Mouse (Mus musculus) ES-E14 (cell line): ENCODE measurements around the gene Ptp4a2. TPM values are rescaled to one million over a fixed set of nuclear protein-coding genes. Genes with fewer than 3 reads are reported as not detected.
A peak's percentile ranks its signal among the peaks of the same experiment; 100 is the strongest.
"Not testable (repeated sequence)": the region's sequence is repeated elsewhere in the genome, so short reads cannot be mapped to it uniquely, and the experiment has no call there.

Experiments
- DNase-seq: peaks from one replicate; pipeline ENCODE4 v3.0.0-alpha.2; 2013; ENCODE audit warnings: low read depth, low spot score
- H3K27ac ChIP-seq: 2 replicates; pipeline ENCODE4 v1.5.1; 2012; ENCODE audit warnings: low read depth, mild to moderate bottlenecking, low read length, moderate library complexity, mixed read lengths; ENCODE audit not compliant: poor library complexity, insufficient read depth, severe bottlenecking
- H3K36me3 ChIP-seq: 2 replicates; pipeline ENCODE4 v1.6.1; 2012; ENCODE audit warnings: mild to moderate bottlenecking, low read length, moderate library complexity, mixed read lengths; ENCODE audit not compliant: control insufficient read depth, poor library complexity, insufficient read depth, severe bottlenecking
- H3K4me1 ChIP-seq, 2 experiments: fragments of 150-350 bp in 1 of 2; sonication (generic) in 1 of 2; 2 replicates each; pipeline ENCODE4 v1.6.1; 2012; ENCODE audit warnings: low read length in 2 of 2, mild to moderate bottlenecking in 1 of 2, mixed read lengths in 1 of 2; ENCODE audit not compliant: control insufficient read depth in 2 of 2, insufficient read depth in 2 of 2, poor library complexity in 1 of 2
- H3K4me3 ChIP-seq, 2 experiments: fragments of 150-350 bp in 1 of 2; sonication (generic) in 1 of 2; 2 replicates each; pipeline ENCODE4 v1.5.1; 2012; ENCODE audit warnings: low read length in 2 of 2, low read depth in 1 of 2, mild to moderate bottlenecking in 1 of 2, mixed read lengths in 1 of 2; ENCODE audit not compliant: insufficient read depth in 1 of 2, poor library complexity in 1 of 2, severe bottlenecking in 1 of 2
- H3K9ac ChIP-seq: 2 replicates; pipeline ENCODE4 v1.6.1; 2012; ENCODE audit warnings: low read depth, mild to moderate bottlenecking, low read length, mixed read lengths; ENCODE audit not compliant: poor library complexity, insufficient read depth, severe bottlenecking
- H3K9me3 ChIP-seq: fragments of 150-350 bp; sonication (generic); 2 replicates; pipeline ENCODE4 v1.6.1; 2012; ENCODE audit warnings: low read depth, mild to moderate bottlenecking, low read length; ENCODE audit not compliant: control insufficient read depth, insufficient read depth
- CHD2 ChIP-seq: IDR thresholded peaks from 2 replicates; pipeline ENCODE4 v1.6.1; 2014; ENCODE audit warnings: mild to moderate bottlenecking, low read depth, low read length, inconsistent platforms
- HCFC1 ChIP-seq: IDR thresholded peaks from 2 replicates; pipeline ENCODE4 v1.6.1; 2012; ENCODE audit warnings: low read length, inconsistent platforms, borderline replicate concordance; ENCODE audit not compliant: insufficient read depth
- MAFK ChIP-seq: IDR thresholded peaks from 2 replicates; pipeline ENCODE4 v1.6.1; 2014; ENCODE audit warnings: mild to moderate bottlenecking, low read depth, low read length, inconsistent platforms; ENCODE audit not compliant: insufficient read depth
- ZC3H11A ChIP-seq: IDR thresholded peaks from 2 replicates; pipeline ENCODE4 v1.6.1; 2012; ENCODE audit warnings: low read depth, mild to moderate bottlenecking, inconsistent platforms, low read length, borderline replicate concordance
- ZNF384 ChIP-seq: IDR thresholded peaks from 2 replicates; pipeline ENCODE4 v1.6.1; 2012; ENCODE audit warnings: low read depth, low read length, inconsistent platforms
- in situ Hi-C, 2 experiments: fragments of 600-800 bp; cut with MboI; formaldehyde crosslinking; loops; one replicate each; pipeline ENCODE4 v1.15.1; 2025; ENCODE audit warnings: low sequenced_read_pairs in 2 of 2, inconsistent platforms in 1 of 2; ENCODE audit not compliant: unreplicated experiment in 2 of 2
- total RNA-seq: library from RNA; depleted of rRNA; stranded (reverse); fragments of 300-350 nt; gene quantifications from 2 replicates; pipeline ENCODE4 v1.2.3, GENCODE M21; 2012

Gene Ptp4a2
- total RNA-seq, 1 experiment = 104 TPM

- Histone ChIP-seq H3K4me1 (peaks cover 0 to 10% of the 10 kb centered on the region in 2 experiments; a peak in 2 of 4 replicates), H3K9me3 (no peaks in the 10 kb centered on the region), H3K36me3 (no peaks in the 10 kb centered on the region), H3K9ac (no peak overlapping the region), H3K27ac (no peak overlapping the region), H3K4me3 (no peak overlapping the region)
- no peak for DNase-seq
- TF ChIP-seq HCFC1 = no peak
- no peak for TF ChIP-seq ZNF384
- no peak for TF ChIP-seq ZC3H11A
- TF ChIP-seq MAFK = no peak
- no peak for TF ChIP-seq CHD2
- in situ Hi-C loops = no loop called here
Measured at GRCm38 (mm10) chr4:129767782-129768181, 43.2 kb upstream of the Ptp4a2 start.

DNA sequence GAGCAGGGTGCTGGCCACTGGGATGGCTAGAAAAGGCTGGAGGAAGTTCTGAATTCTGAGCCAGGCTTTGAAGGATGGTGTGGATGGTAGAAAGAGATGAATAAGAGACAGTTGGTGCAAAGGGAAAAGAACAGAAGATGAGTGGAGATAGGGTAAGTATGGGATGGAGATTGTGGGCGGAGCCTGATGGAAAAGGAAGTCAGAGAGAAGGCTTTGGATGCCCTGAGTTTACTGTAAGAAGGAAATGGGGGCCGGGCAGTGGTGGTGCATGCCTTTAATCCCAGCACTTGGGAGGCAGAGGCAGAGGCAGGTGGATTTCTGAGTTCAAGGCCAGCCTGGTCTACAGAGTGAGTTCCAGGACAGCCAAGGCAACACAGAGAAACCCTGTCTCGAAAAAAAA, 42.3 kb upstream of the Ptp4a2 start:
- H3K27ac ChIP-seq, DNase-seq, H3K9me3 ChIP-seq, H3K36me3 ChIP-seq, in situ Hi-C loops, H3K9ac ChIP-seq, H3K4me3 ChIP-seq: not testable (repeated sequence)
- H3K4me1 ChIP-seq = peaks cover 0 to 10% of the 10 kb centered on the region in 2 experiments; a peak in 2 of 4 replicates

DNA sequence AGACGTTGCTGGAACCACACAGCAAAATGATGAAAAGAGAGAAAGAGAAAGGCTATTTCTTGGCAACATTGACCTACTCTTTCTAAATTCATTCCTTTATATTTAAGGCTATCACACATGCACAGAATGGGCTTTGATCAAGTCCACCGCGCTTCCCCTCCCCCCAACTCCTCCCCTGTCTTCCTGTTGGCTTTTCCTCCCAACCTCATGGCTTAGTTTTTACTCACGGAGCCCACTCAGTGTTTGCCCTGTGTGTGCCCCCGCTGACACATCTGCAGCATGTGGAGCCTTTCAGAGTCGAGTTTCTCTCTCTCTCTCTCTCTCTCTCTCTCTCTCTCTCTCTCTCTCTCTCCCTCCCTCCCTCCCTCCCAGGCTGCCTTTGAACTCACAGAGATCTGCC, 40.4 kb upstream of the Ptp4a2 start:
- in situ Hi-C loops = no loop called here
- Histone ChIP-seq H3K9ac (no peak overlapping the region), H3K4me1 (peaks cover 0 to 10% of the 10 kb centered on the region in 2 experiments; a peak in 2 of 4 replicates), H3K27ac (no peak overlapping the region), H3K36me3 (no peaks in the 10 kb centered on the region), H3K9me3 (no peaks in the 10 kb centered on the region), H3K4me3 (no peak overlapping the region)
- no peak for DNase-seq
- TF ChIP-seq ZC3H11A = no peak
- TF ChIP-seq HCFC1 = no peak
- no peak for TF ChIP-seq CHD2
- TF ChIP-seq MAFK = no peak
- no peak for TF ChIP-seq ZNF384

DNA sequence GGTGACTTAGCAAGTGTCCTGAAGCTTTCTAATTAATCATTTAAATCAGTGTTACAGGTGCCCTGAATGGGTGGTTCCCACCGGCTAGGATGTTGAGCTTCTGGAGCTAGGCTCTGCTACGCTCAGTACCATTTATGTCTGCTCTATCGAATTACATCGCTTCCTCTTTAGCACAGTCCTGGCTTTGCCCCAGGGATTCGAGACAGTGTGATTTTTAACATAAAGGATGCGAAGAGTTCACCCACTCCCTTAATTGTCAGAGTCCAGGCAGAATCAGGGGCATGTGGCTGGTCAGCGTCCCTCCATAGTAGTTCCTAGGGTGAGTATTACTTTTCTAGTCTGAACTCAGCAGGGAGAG, 39.7 kb upstream of the Ptp4a2 start:
- H3K4me3 ChIP-seq = no peak overlapping the region
- no peaks in the 10 kb centered on the region for H3K9me3 ChIP-seq
- TF ChIP-seq ZC3H11A = no peak
- TF ChIP-seq MAFK = no peak
- TF ChIP-seq ZNF384 = no peak
- TF ChIP-seq HCFC1 = no peak
- no peak for TF ChIP-seq CHD2
- H3K27ac ChIP-seq = no peak overlapping the region
- H3K36me3 ChIP-seq = no peaks in the 10 kb centered on the region
- no peak for DNase-seq
- H3K4me1 ChIP-seq = peaks cover 0 to 10% of the 10 kb centered on the region in 2 experiments; a peak in 2 of 4 replicates
- H3K9ac ChIP-seq = no peak overlapping the region
- in situ Hi-C loops = no loop called here

DNA sequence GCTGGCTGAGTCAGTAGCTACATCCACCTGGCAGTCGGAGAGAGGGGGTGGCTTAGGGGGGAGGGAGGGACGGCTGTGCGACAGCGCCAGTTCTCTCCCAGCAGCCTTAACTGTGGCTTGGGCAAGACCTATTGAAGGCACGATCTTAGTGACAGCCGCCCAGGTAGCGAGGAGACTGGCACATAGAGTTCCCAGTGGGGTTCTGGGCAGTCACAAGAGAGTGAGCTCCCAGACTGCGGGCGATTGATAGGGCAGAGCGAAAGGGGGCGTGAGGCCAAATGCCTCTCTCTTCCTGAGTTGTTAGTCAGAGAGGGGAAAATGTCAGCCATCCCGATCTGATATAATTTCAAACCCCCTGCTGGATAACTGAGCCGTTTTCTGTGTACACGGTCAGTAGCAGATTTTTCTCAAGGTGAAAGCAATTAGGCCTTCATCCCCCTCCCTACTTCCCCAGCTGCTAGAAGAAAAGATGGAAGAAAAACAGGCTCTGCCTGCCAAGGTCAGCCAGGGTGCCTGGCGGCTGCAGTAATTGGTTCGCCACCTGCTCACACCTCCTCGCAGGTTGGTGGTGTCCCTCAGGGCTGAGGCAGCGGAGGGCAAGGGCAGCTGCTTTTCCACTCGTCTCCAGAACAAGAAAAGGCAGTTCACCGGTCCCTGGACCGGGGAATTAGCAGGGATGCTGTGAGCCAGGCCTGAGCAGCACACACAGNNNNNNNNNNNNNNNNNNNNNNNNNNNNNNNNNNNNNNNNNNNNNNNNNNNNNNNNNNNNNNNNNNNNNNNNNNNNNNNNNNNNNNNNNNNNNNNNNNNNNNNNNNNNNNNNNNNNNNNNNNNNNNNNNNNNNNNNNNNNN, 39.1 kb upstream of the Ptp4a2 start:
- Histone ChIP-seq H3K27ac (no peak overlapping the region), H3K36me3 (no peaks in the 10 kb centered on the region), H3K4me3 (peak overlapping the region; percentile 22 to 33; a peak in 2 of 4 replicates), H3K9ac (no peak overlapping the region; the same call in 1 of the 2 replicates), H3K9me3 (no peaks in the 10 kb centered on the region), H3K4me1 (peaks cover 0 to 10% of the 10 kb centered on the region in 2 experiments; a peak in 2 of 4 replicates)
- in situ Hi-C loops = no loop called here
- no peak for TF ChIP-seq ZNF384
- no peak for TF ChIP-seq CHD2
- no peak for TF ChIP-seq ZC3H11A
- no peak for TF ChIP-seq HCFC1
- no peak for TF ChIP-seq MAFK
- no peak for DNase-seq
